Mouse (Mus musculus): ENCODE measurements around the gene Cttnbp2.

Gene Cttnbp2

GRCm38 (mm10) chr6:18467777-18468176 lies 46.9 kb downstream of the Cttnbp2 start:
- DNase-seq (ENCODE audit: low spot score), result no peak

- no peak for DNase-seq (ENCODE audit: low spot score)
Observed at GRCm38 (mm10) chr6:18466227-18466626, 48.4 kb downstream of the Cttnbp2 start.

- no peak for DNase-seq (ENCODE audit: low spot score)
Observed at GRCm38 (mm10) chr6:18465626-18466025, 49.0 kb downstream of the Cttnbp2 start.

- DNase-seq (ENCODE audit: low spot score), result no peak
Observed at GRCm38 (mm10) chr6:18459657-18460056, 55.0 kb downstream of the Cttnbp2 start.

GRCm38 (mm10) chr6:18450551-18451193 lies 64.0 kb downstream of the Cttnbp2 start:
- DNase-seq (ENCODE audit: low spot score), result no peak

GRCm38 (mm10) chr6:18448078-18448477 lies 66.6 kb downstream of the Cttnbp2 start:
- no peak for DNase-seq (ENCODE audit: low spot score)

- no peak for DNase-seq (ENCODE audit: low spot score)
Observed at GRCm38 (mm10) chr6:18446917-18447316, 67.7 kb downstream of the Cttnbp2 start.

GRCm38 (mm10) chr6:18446359-18446758 lies 68.3 kb downstream of the Cttnbp2 start:
- DNase-seq (ENCODE audit: low spot score), result no peak

GRCm38 (mm10) chr6:18445747-18446146 lies 68.9 kb downstream of the Cttnbp2 start:
- DNase-seq (ENCODE audit: low spot score), result no peak

GRCm38 (mm10) chr6:18442303-18442702 lies 72.3 kb downstream of the Cttnbp2 start:
- no peak for DNase-seq (ENCODE audit: low spot score)

GRCm38 (mm10) chr6:18440918-18441532 lies 73.6 kb downstream of the Cttnbp2 start:
- no peak for DNase-seq (ENCODE audit: low spot score)

GRCm38 (mm10) chr6:18436127-18436812 lies 78.4 kb downstream of the Cttnbp2 start:
- DNase-seq (ENCODE audit: low spot score), result no peak

- no peak for DNase-seq (ENCODE audit: low spot score)
Observed at GRCm38 (mm10) chr6:18434828-18435531, 79.7 kb downstream of the Cttnbp2 start.

GRCm38 (mm10) chr6:18434355-18434754 lies 80.3 kb downstream of the Cttnbp2 start:
- no peak for DNase-seq (ENCODE audit: low spot score)

GRCm38 (mm10) chr6:18432362-18432761 lies 82.3 kb downstream of the Cttnbp2 start:
- no peak for DNase-seq (ENCODE audit: low spot score)

GRCm38 (mm10) chr6:18431891-18432290 lies 82.8 kb downstream of the Cttnbp2 start:
- DNase-seq (ENCODE audit: low spot score), result no peak

- no peak for DNase-seq (ENCODE audit: low spot score)
Observed at GRCm38 (mm10) chr6:18430062-18430461, 84.6 kb downstream of the Cttnbp2 start.

GRCm38 (mm10) chr6:18424822-18425221 lies 89.8 kb downstream of the Cttnbp2 start:
- DNase-seq (ENCODE audit: low spot score), result no peak

GRCm38 (mm10) chr6:18424367-18424766 lies 90.3 kb downstream of the Cttnbp2 start:
- DNase-seq (ENCODE audit: low spot score), result no peak

- DNase-seq (ENCODE audit: low spot score), result no peak
Observed at GRCm38 (mm10) chr6:18423112-18423511, 91.5 kb downstream of the Cttnbp2 start.

- no peak for DNase-seq (ENCODE audit: low spot score)
Observed at GRCm38 (mm10) chr6:18421561-18421960, 93.1 kb downstream of the Cttnbp2 start.

- no peak for DNase-seq (ENCODE audit: low spot score)
Observed at GRCm38 (mm10) chr6:18420660-18421059, 94.0 kb downstream of the Cttnbp2 start.
